Mouse (Mus musculus) CH12.LX (cell line): ENCODE results near the gene Mat2b. TPM values are rescaled to one million over a fixed set of nuclear protein-coding genes. Genes with fewer than 3 reads are reported as not detected.

Source experiments
- DNase-seq: peaks from one replicate; pipeline ENCODE4 v3.0.0-alpha.2; 2013; ENCODE audit errors: extremely low read depth
- H3K27ac ChIP-seq: 2 replicates; pipeline ENCODE4 v1.5.1; 2012; ENCODE audit warnings: low read depth, mild to moderate bottlenecking, control low read depth, moderate library complexity; ENCODE audit not compliant: insufficient read depth
- H3K27me3 ChIP-seq: replicated peaks from 2 replicates; pipeline ENCODE3; 2012; ENCODE audit warnings: inconsistent platforms
- H3K36me3 ChIP-seq, 2 experiments: replicated peaks in 1 of 2; 2 replicates each; pipeline versions ENCODE3 to v1.6.1; 2012; ENCODE audit warnings: inconsistent platforms in 1 of 2, low read length in 1 of 2, mild to moderate bottlenecking in 1 of 2, mixed read lengths in 1 of 2, moderate library complexity in 1 of 2; ENCODE audit not compliant: control insufficient read depth in 1 of 2, insufficient read depth in 1 of 2
- H3K4me1 ChIP-seq, 2 experiments: 2 replicates each; pipeline ENCODE4 v1.6.1; 2012; ENCODE audit warnings: inconsistent platforms in 1 of 2, moderate library complexity in 1 of 2; ENCODE audit not compliant: insufficient read depth in 2 of 2, control insufficient read depth in 1 of 2
- H3K4me2 ChIP-seq: 2 replicates; pipeline ENCODE4 v1.6.1; 2012; ENCODE audit warnings: low read depth, mild to moderate bottlenecking, control low read depth; ENCODE audit not compliant: poor library complexity, insufficient read depth, severe bottlenecking
- H3K4me3 ChIP-seq, 3 experiments: fragments of 150-350 bp in 1 of 3; sonication (generic) in 1 of 3; replicated peaks in 1 of 3; 2 replicates each; pipeline versions ENCODE3 to v1.5.1; 2011 to 2012; ENCODE audit warnings: low read depth in 2 of 3, low read length in 2 of 3, mild to moderate bottlenecking in 2 of 3, moderate library complexity in 2 of 3, control low read depth in 1 of 3, improper control_type of control experiment in 1 of 3, inconsistent platforms in 1 of 3, mixed read lengths in 1 of 3; ENCODE audit not compliant: poor library complexity in 1 of 3
- H3K79me2 ChIP-seq: replicated peaks from 2 replicates; pipeline ENCODE4 v1.6.1; 2012; ENCODE audit warnings: mild to moderate bottlenecking, moderate library complexity; ENCODE audit not compliant: control insufficient read depth, poor library complexity, insufficient read depth, severe bottlenecking; ENCODE audit errors: extremely low read depth
- H3K9ac ChIP-seq: 2 replicates; pipeline ENCODE4 v1.6.1; 2012; ENCODE audit warnings: low read depth, mild to moderate bottlenecking, control low read depth, moderate library complexity; ENCODE audit not compliant: insufficient read depth
- H3K9me3 ChIP-seq: replicated peaks from 2 replicates; pipeline ENCODE3; 2012; ENCODE audit warnings: low read length, inconsistent platforms, mixed read lengths
- CHD2 ChIP-seq: IDR thresholded peaks from 2 replicates; pipeline ENCODE4 v1.6.1; 2011; ENCODE audit warnings: low read length, improper control_type of control experiment
- CTCF ChIP-seq, 2 experiments: IDR thresholded peaks in 1 of 2; conservative IDR thresholded peaks in 1 of 2; 2 replicates each; pipeline ENCODE4 v1.5.1; 2011 to 2012; ENCODE audit warnings: low read depth in 2 of 2, low read length in 2 of 2, improper control_type of control experiment in 1 of 2, inconsistent platforms in 1 of 2, mild to moderate bottlenecking in 1 of 2, moderate library complexity in 1 of 2
- E2F4 ChIP-seq: IDR thresholded peaks from 2 replicates; pipeline ENCODE4 v1.6.1; 2011; ENCODE audit warnings: low read depth, low read length, improper control_type of control experiment; ENCODE audit not compliant: insufficient replicate concordance
- ELF1 ChIP-seq: IDR thresholded peaks from 2 replicates; pipeline ENCODE4 v1.6.1; 2014; ENCODE audit warnings: low read depth, mild to moderate bottlenecking, inconsistent platforms, low read length, improper control_type of control experiment
- GABPA ChIP-seq: IDR thresholded peaks from 2 replicates; pipeline ENCODE4 v1.6.1; 2012; ENCODE audit warnings: low read depth, low read length, improper control_type of control experiment, inconsistent platforms; ENCODE audit not compliant: insufficient replicate concordance
- HCFC1 ChIP-seq: IDR thresholded peaks from 2 replicates; pipeline ENCODE4 v1.6.1; 2012; ENCODE audit warnings: low read depth, mild to moderate bottlenecking, inconsistent platforms, low read length, improper control_type of control experiment
- JUN ChIP-seq: IDR thresholded peaks from 2 replicates; pipeline ENCODE4 v1.6.1; 2011; ENCODE audit warnings: low read depth, mild to moderate bottlenecking, low read length, improper control_type of control experiment, moderate library complexity; ENCODE audit not compliant: insufficient read depth
- MAFK ChIP-seq: IDR thresholded peaks from 2 replicates; pipeline ENCODE4 v1.6.1; 2011; ENCODE audit warnings: low read length, improper control_type of control experiment; ENCODE audit not compliant: insufficient replicate concordance
- MAX ChIP-seq: IDR thresholded peaks from 2 replicates; pipeline ENCODE4 v1.6.1; 2011; ENCODE audit warnings: low read length, improper control_type of control experiment
- MAZ ChIP-seq: IDR thresholded peaks from 2 replicates; pipeline ENCODE4 v1.6.1; 2012; ENCODE audit warnings: low read depth, mild to moderate bottlenecking, inconsistent platforms, low read length, improper control_type of control experiment, moderate library complexity
- MXI1 ChIP-seq: IDR thresholded peaks from 2 replicates; pipeline ENCODE4 v1.6.1; 2011; ENCODE audit warnings: mild to moderate bottlenecking, low read depth, low read length, improper control_type of control experiment
- NELFE ChIP-seq: IDR thresholded peaks from 2 replicates; pipeline ENCODE4 v1.6.1; 2011; ENCODE audit warnings: low read depth, low read length, improper control_type of control experiment
- PAX5 ChIP-seq: IDR thresholded peaks from 2 replicates; pipeline ENCODE4 v1.6.1; 2012; ENCODE audit warnings: low read length, inconsistent platforms, mixed read lengths
- POLR2AphosphoS2 ChIP-seq: IDR thresholded peaks from 2 replicates; pipeline ENCODE4 v1.6.1; 2011; ENCODE audit warnings: low read depth, low read length, improper control_type of control experiment
- SIN3A ChIP-seq: IDR thresholded peaks from 2 replicates; pipeline ENCODE4 v1.6.1; 2012; ENCODE audit warnings: low read length, improper control_type of control experiment, inconsistent platforms
- TBP ChIP-seq: conservative IDR thresholded peaks from 2 replicates; pipeline ENCODE4 v1.6.1; 2011; ENCODE audit warnings: low read depth, low read length, improper control_type of control experiment
- TCF12 ChIP-seq: IDR thresholded peaks from 2 replicates; pipeline ENCODE4 v1.6.1; 2014; ENCODE audit warnings: low read depth, mild to moderate bottlenecking, inconsistent platforms, low read length, improper control_type of control experiment
- UBTF ChIP-seq: IDR thresholded peaks from 2 replicates; pipeline ENCODE4 v1.6.1; 2012; ENCODE audit warnings: low read depth, mild to moderate bottlenecking, inconsistent platforms, low read length, improper control_type of control experiment, moderate library complexity
- ZKSCAN1 ChIP-seq: IDR thresholded peaks from 2 replicates; pipeline ENCODE4 v1.6.1; 2012; ENCODE audit warnings: low read depth, inconsistent platforms, low read length, improper control_type of control experiment, borderline replicate concordance
- ZMIZ1 ChIP-seq: IDR thresholded peaks from 2 replicates; pipeline ENCODE4 v1.6.1; 2012; ENCODE audit warnings: low read depth, mild to moderate bottlenecking, inconsistent platforms, low read length, improper control_type of control experiment
- dilution Hi-C: fragments of 300-500 bp; cut with MboI; formaldehyde crosslinking; loops from 2 replicates; pipeline ENCODE4 v1.14.3; 2020; ENCODE audit warnings: low sequenced_read_pairs; ENCODE audit not compliant: extremely low pct_unique_long_range_greater_than_20kb, extremely low pct_ligation_motif_present
- in situ Hi-C: fragments of 300-500 bp; cut with MboI; formaldehyde crosslinking; loops from 3 replicates; pipeline ENCODE4 v1.14.3; 2019; ENCODE audit warnings: low sequenced_read_pairs, low pct_ligation_motif_present, low pct_unique_long_range_greater_than_20kb, mixed read lengths
- polyA plus RNA-seq: library from polyadenylated mRNA; unstranded; fragments of >175 nt; gene quantifications from 2 replicates; pipeline ENCODE4 v1.2.1, GENCODE M21; 2012; ENCODE audit warnings: low read depth; ENCODE audit not compliant: insufficient read length
- total RNA-seq, 2 experiments: library from RNA; depleted of rRNA; stranded (reverse); fragments of 300-350 nt in 1 of 2; fragments of >200 nt in 1 of 2; gene quantifications; 2 replicates each; pipeline ENCODE4 v1.2.3; 2012 to 2014

The Mat2b gene
- total and polyA plus RNA-seq, 3 experiments, result 71.3 to 122 (median 100) TPM

GRCm38 (mm10) chr11:40732997-40733338, 38.0 kb upstream of the Mat2b start:
- H3K36me3 ChIP-seq, result peaks cover 15 to 40% of the 10 kb centered on the region in 2 experiments
- peaks cover 57% of the 10 kb centered on the region for H3K79me2 ChIP-seq
- TF ChIP-seq UBTF, result no peak
- no peak for TF ChIP-seq MXI1
- no peak for TF ChIP-seq MAFK
- TF ChIP-seq GABPA, result no peak
- TF ChIP-seq SIN3A, result no peak
- no peak for TF ChIP-seq HCFC1
- no peak for TF ChIP-seq E2F4
- no peak for TF ChIP-seq TBP
- TF ChIP-seq, all 38 proteins: peak for 0
- Histone ChIP-seq H3K4me2 (peak overlapping the region; percentile 63), H3K9ac (peak overlapping the region; percentile 88), H3K4me3 (peak overlapping the region; percentile 86 to 97 (median 96)), H3K9me3 (no peaks in the 10 kb centered on the region), H3K4me1 (peaks cover 0 to 18% of the 10 kb centered on the region in 2 experiments; a peak in 2 of 4 replicates), H3K27ac (peak overlapping the region; percentile 25; the same call in 1 of the 2 replicates), H3K27me3 (no peaks in the 10 kb centered on the region)
- dilution Hi-C loops, result no loop called here
- in situ Hi-C loops, result no loop called here
- DNase-seq, result no peak

GRCm38 (mm10) chr11:40718324-40718723, 23.3 kb upstream of the Mat2b start:
- no peak overlapping the region for H3K4me3 ChIP-seq
- no peaks in the 10 kb centered on the region; a peak in 1 of 4 replicates for H3K4me1 ChIP-seq
- H3K36me3 ChIP-seq, result peaks cover 53 to 90% of the 10 kb centered on the region in 2 experiments
- H3K27me3 ChIP-seq, result no peaks in the 10 kb centered on the region
- H3K27ac ChIP-seq, result no peak overlapping the region
- H3K4me2 ChIP-seq, result no peak overlapping the region
- DNase-seq, result no peak
- no peak for TF ChIP-seq POLR2AphosphoS2
- TF ChIP-seq HCFC1, result 0 out of 2 replicates have a peak, but pooled peaks have one; percentile 17
- in situ Hi-C loops (no loop called here), dilution Hi-C loops (no loop called here)
- no peaks in the 10 kb centered on the region for H3K9me3 ChIP-seq
- 0 out of 2 replicates have a peak, but pooled peaks cover 1% of the 10 kb centered on the region for H3K79me2 ChIP-seq
- no peak overlapping the region for H3K9ac ChIP-seq

GRCm38 (mm10) chr11:40715524-40715923, 20.5 kb upstream of the Mat2b start:
- TF ChIP-seq ZMIZ1 (no peak), UBTF (no peak), MAX (no peak), HCFC1 (no peak), NELFE (no peak), PAX5 (no peak), MAFK (no peak), ZKSCAN1 (no peak), MAZ (no peak), TCF12 (no peak), JUN (no peak), ELF1 (no peak), POLR2AphosphoS2 (no peak), CHD2 (no peak), CTCF (conservative IDR thresholded peaks at IDR 0.05 in 1 of 2, IDR thresholded peaks at IDR 0.05 in 1 of 2; ENCODE audit: low read depth in 2 of 2, low read length in 2 of 2) (no peak), MXI1 (no peak)
- Histone ChIP-seq H3K4me1 (no peaks in the 10 kb centered on the region; a peak in 1 of 4 replicates), H3K79me2 (no peaks in the 10 kb centered on the region), H3K36me3 (peaks cover 39 to 75% of the 10 kb centered on the region in 2 experiments), H3K27me3 (no peaks in the 10 kb centered on the region), H3K27ac (no peak overlapping the region), H3K4me3 (no peak overlapping the region), H3K9ac (no peak overlapping the region), H3K4me2 (no peak overlapping the region), H3K9me3 (no peaks in the 10 kb centered on the region)
- DNase-seq, result no peak
- in situ Hi-C loops (no loop called here), dilution Hi-C loops (no loop called here)
